Comparison of ENCODE assay signal across 19 mouse cellular contexts in the genomic region with DNA sequence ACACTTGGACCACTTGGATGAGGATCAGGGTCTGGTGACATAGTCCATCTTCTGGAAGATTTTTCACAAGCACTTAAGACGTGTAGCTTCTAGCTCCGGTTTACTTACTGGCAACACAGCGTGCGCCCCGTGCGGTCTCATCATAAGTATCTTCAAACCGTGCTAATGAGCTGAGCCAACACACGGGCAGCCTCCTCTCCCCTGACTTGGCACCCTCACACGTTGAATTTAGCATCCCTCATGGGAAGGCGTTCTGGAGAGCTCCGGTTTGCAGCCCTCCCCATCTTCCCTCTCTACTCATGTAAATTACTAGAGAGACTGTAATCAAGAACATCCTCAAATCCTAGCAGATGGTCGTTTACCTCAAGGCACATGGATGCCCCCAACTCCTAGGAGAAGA. TPM values are rescaled to one million over a fixed set of nuclear protein-coding genes. Genes with fewer than 3 reads are reported as not detected.
DNase-seq lines count a peak whose midpoint lies in the region; ATAC-seq and TF ChIP-seq lines count a peak whose summit lies in the region.
"Had no signal": no experiment of that assay in that cellular context is flagged by ENCODE, and none has a peak within 500 bp of the region (broad histone marks: within the 10 kb centered on the region; RNA-seq: fewer than 3 reads in every experiment).

No protein-coding gene starts in this region.

- TF ChIP-seq EP300 in liver, postnatal 0 days (IDR thresholded peaks at IDR 0.05; ENCODE audit: low read depth): no peak

- no peak overlapping the region for H3K4me2 ChIP-seq in embryonic facial prominence, embryonic 14.5 days (ENCODE audit: low read depth, low read length)
- H3K4me2 ChIP-seq in liver, postnatal 0 days (ENCODE audit: low read depth, low read length): no peak overlapping the region
- H3K4me2 ChIP-seq: embryonic facial prominence, embryonic 12.5 days; heart, embryonic 13.5 days; limb, embryonic 12.5 days; liver, embryonic 11.5 days; midbrain, embryonic 11.5 days; stomach, embryonic 15.5 days had no signal

- no peak overlapping the region for H3K4me3 ChIP-seq in embryonic facial prominence, embryonic 14.5 days (ENCODE audit: low read depth, low read length)
- H3K4me3 ChIP-seq in embryonic facial prominence, embryonic 10.5 days: no peak overlapping the region
- H3K4me3 ChIP-seq in liver, postnatal 0 days (ENCODE audit: low read depth, low read length): no peak overlapping the region
- H3K4me3 ChIP-seq: embryonic facial prominence, embryonic 12.5 days; erythroblast, embryonic 14.5 days; heart, embryonic 13.5 days; layer of hippocampus, adult 2 months; limb, embryonic 12.5 days; stomach, embryonic 15.5 days had no signal

- WGBS in embryonic facial prominence, embryonic 14.5 days: 65% methylated on average over 12 of the region's 12 CpGs
- WGBS in embryonic facial prominence, embryonic 10.5 days: 87% methylated on average over 12 of the region's 12 CpGs
- 82% methylated on average over 12 of the region's 12 CpGs for WGBS in liver, postnatal 0 days (ENCODE audit: insufficient replicate concordance)

- no peaks in the 10 kb centered on the region for H3K27me3 ChIP-seq in embryonic facial prominence, embryonic 14.5 days (replicated peaks; ENCODE audit: control insufficient read depth, insufficient read depth, low read length)
- no peaks in the 10 kb centered on the region for H3K27me3 ChIP-seq in embryonic facial prominence, embryonic 10.5 days (replicated peaks; ENCODE audit: low read depth, poor library complexity, severe bottlenecking)
- no peaks in the 10 kb centered on the region for H3K27me3 ChIP-seq in liver, postnatal 0 days (ENCODE audit: insufficient read depth, low read length)
- H3K27me3 ChIP-seq: embryonic facial prominence, embryonic 12.5 days; heart, embryonic 13.5 days; limb, embryonic 12.5 days; stomach, embryonic 15.5 days had no signal

- TF ChIP-seq CTCF in liver, postnatal 0 days (IDR thresholded peaks at IDR 0.05; ENCODE audit: low read depth): no peak

- H3K9ac ChIP-seq in embryonic facial prominence, embryonic 14.5 days (ENCODE audit: low read depth, low read length): no peak overlapping the region
- H3K9ac ChIP-seq in liver, postnatal 0 days (replicated peaks): no peak overlapping the region
- H3K9ac ChIP-seq: embryonic facial prominence, embryonic 12.5 days; heart, embryonic 13.5 days; limb, embryonic 12.5 days; stomach, embryonic 15.5 days had no signal

- H3K36me3 ChIP-seq in embryonic facial prominence, embryonic 14.5 days (ENCODE audit: control insufficient read depth, insufficient read depth, low read length): no peaks in the 10 kb centered on the region
- H3K36me3 ChIP-seq in embryonic facial prominence, embryonic 10.5 days (replicated peaks): no peaks in the 10 kb centered on the region
- H3K36me3 ChIP-seq in liver, postnatal 0 days (replicated peaks; ENCODE audit: insufficient read depth, low read length): no peaks in the 10 kb centered on the region
- H3K36me3 ChIP-seq: embryonic facial prominence, embryonic 12.5 days; heart, embryonic 13.5 days; limb, embryonic 12.5 days; stomach, embryonic 15.5 days had no signal

- no peaks in the 10 kb centered on the region for H3K9me3 ChIP-seq in embryonic facial prominence, embryonic 14.5 days (ENCODE audit: control insufficient read depth, low read length)
- H3K9me3 ChIP-seq in embryonic facial prominence, embryonic 10.5 days: no peaks in the 10 kb centered on the region
- 0 out of 2 replicates have a peak, but pooled peaks cover 2% of the 10 kb centered on the region for H3K9me3 ChIP-seq in liver, postnatal 0 days (ENCODE audit: low read length)
- H3K9me3 ChIP-seq: embryonic facial prominence, embryonic 12.5 days; heart, embryonic 13.5 days; limb, embryonic 12.5 days; stomach, embryonic 15.5 days had no signal

- DNase-seq in embryonic facial prominence, embryonic 14.5 days (ENCODE audit: low spot score): peak; percentile 11
- no peak for DNase-seq in embryonic facial prominence, embryonic 10.5 days (ENCODE audit: low spot score)
- DNase-seq in heart, adult 11 months: peak; percentile 84
- DNase-seq in heart, adult 9 months (ENCODE audit: low spot score in 2 of 2): no peak
- peak; percentile 26 for DNase-seq in right cerebral cortex, postnatal 14 days
- DNase-seq in right cerebral cortex, adult 18-20 months: no peak
- DNase-seq in liver, postnatal 0 days: no peak
- DNase-seq in T-cell, adult 2 months (ENCODE audit: low spot score): no peak
- DNase-seq: lung, adult 18-20 months had no signal

- no peak overlapping the region for H3K27ac ChIP-seq in embryonic facial prominence, embryonic 14.5 days (replicated peaks; ENCODE audit: low read depth, low read length)
- H3K27ac ChIP-seq in embryonic facial prominence, embryonic 10.5 days (replicated peaks): no peak overlapping the region
- no peak overlapping the region for H3K27ac ChIP-seq in liver, postnatal 0 days (ENCODE audit: low read depth)
- H3K27ac ChIP-seq: embryonic facial prominence, embryonic 12.5 days; heart, embryonic 13.5 days; hindbrain, postnatal 0 days; layer of hippocampus, adult 2 months; limb, embryonic 12.5 days; stomach, embryonic 15.5 days had no signal

- ATAC-seq in embryonic facial prominence, embryonic 14.5 days (ENCODE audit: low read depth): 0 out of 2 replicates have a peak, but pooled peaks have one; percentile 26
- no peak for ATAC-seq in liver, postnatal 0 days
- ATAC-seq: intestine, embryonic 16.5 days had no signal

- no peaks in the 10 kb centered on the region for H3K4me1 ChIP-seq in embryonic facial prominence, embryonic 14.5 days (ENCODE audit: control insufficient read depth, insufficient read depth, low read length)
- H3K4me1 ChIP-seq in embryonic facial prominence, embryonic 10.5 days: no peaks in the 10 kb centered on the region
- no peaks in the 10 kb centered on the region for H3K4me1 ChIP-seq in liver, postnatal 0 days (ENCODE audit: insufficient read depth)
- H3K4me1 ChIP-seq: embryonic facial prominence, embryonic 12.5 days; heart, embryonic 13.5 days; limb, embryonic 12.5 days; stomach, embryonic 15.5 days had no signal

RNA-seq across cellular contexts. Expression of a gene that starts 12.5 kb away (rescaled TPM):
- 0.51 and 0.82 TPM in 2 replicates for polyA plus RNA-seq in embryonic facial prominence, embryonic 14.5 days (2014; fragmentation: Nextera tagmentation; extraction: Ambion mirVana)
- 0.07 TPM in 1 of 2 replicates, not detected in the other for polyA plus RNA-seq in embryonic facial prominence, embryonic 10.5 days (2016; fragmentation: Nextera tagmentation; extraction: Ambion mirVana)
- 1.0 and 1.4 TPM in 2 replicates for polyA plus RNA-seq in liver, postnatal 0 days (2015; fragmentation: Nextera tagmentation; extraction: Ambion mirVana)

Comparison
In these comparisons a context has a peak if more than half of its experiments do, and no peak if none do; other contexts are left out.
1. DNase-seq: peak in embryonic facial prominence, embryonic 14.5 days (single experiment), heart, adult 11 months (single experiment) and right cerebral cortex, postnatal 14 days (single experiment); none in embryonic facial prominence, embryonic 10.5 days (single experiment), heart, adult 9 months (0 of 2), right cerebral cortex, adult 18-20 months (single experiment), liver, postnatal 0 days (single experiment) and T-cell, adult 2 months (single experiment).